Mouse (Mus musculus): ENCODE results near the gene Nfkbib. TPM values are rescaled to one million over a fixed set of nuclear protein-coding genes. Genes with fewer than 3 reads are reported as not detected.

Gene Nfkbib
- polyA plus RNA-seq, 1 experiment from 2014 or later, result 45.6 TPM

GRCm38 (mm10) chr7:28803756-28804155 is 36.4 kb upstream of the Nfkbib start:
- 78% methylated on average over 4 of the region's 4 CpGs for WGBS
- no peaks in the 10 kb centered on the region for H3K27me3 ChIP-seq (ENCODE audit: control insufficient read depth, insufficient read depth, low read length)
- H3K36me3 ChIP-seq (ENCODE audit: control insufficient read depth, insufficient read depth, low read length), result no peaks in the 10 kb centered on the region
- DNase-seq (ENCODE audit: low spot score), result no peak
- H3K9ac ChIP-seq (ENCODE audit: low read length), result no peak overlapping the region
- H3K4me3 ChIP-seq (ENCODE audit: low read depth, low read length), result no peak overlapping the region
- H3K4me2 ChIP-seq (ENCODE audit: low read depth, low read length, severe bottlenecking), result no peak overlapping the region
- no peak for ATAC-seq (replicated peaks; ENCODE audit: low FRiP score)
- no peaks in the 10 kb centered on the region for H3K9me3 ChIP-seq (ENCODE audit: control insufficient read depth, low read length)
- H3K4me1 ChIP-seq (replicated peaks; ENCODE audit: control insufficient read depth, insufficient read depth, low read length), result peaks cover 17% of the 10 kb centered on the region; the same call in 1 of the 2 replicates
- H3K27ac ChIP-seq (ENCODE audit: low read depth, low read length), result no peak overlapping the region; the same call in 1 of the 2 replicates

- 0 out of 2 replicates have a peak overlapping the region, but pooled peaks have one; percentile 5 for H3K4me2 ChIP-seq (ENCODE audit: low read depth, low read length, severe bottlenecking)
- peak overlapping the region; percentile 62 for H3K27ac ChIP-seq (ENCODE audit: low read depth, low read length)
- H3K4me3 ChIP-seq (ENCODE audit: low read depth, low read length), result no peak overlapping the region
- no peaks in the 10 kb centered on the region for H3K27me3 ChIP-seq (ENCODE audit: control insufficient read depth, insufficient read depth, low read length)
- ATAC-seq (replicated peaks; ENCODE audit: low FRiP score) (peak; percentile 42; the same call in 1 of the 2 replicates), DNase-seq (ENCODE audit: low spot score) (peak; percentile 70)
- H3K9me3 ChIP-seq (ENCODE audit: control insufficient read depth, low read length), result no peaks in the 10 kb centered on the region
- peaks cover 14% of the 10 kb centered on the region; the same call in 1 of the 2 replicates for H3K4me1 ChIP-seq (replicated peaks; ENCODE audit: control insufficient read depth, insufficient read depth, low read length)
- 12% methylated on average over 10 of the region's 10 CpGs for WGBS
- no peaks in the 10 kb centered on the region for H3K36me3 ChIP-seq (ENCODE audit: control insufficient read depth, insufficient read depth, low read length)
- H3K9ac ChIP-seq (ENCODE audit: low read length), result no peak overlapping the region
Observed at GRCm38 (mm10) chr7:28802846-28803588, 35.7 kb upstream of the Nfkbib start.

- H3K27ac ChIP-seq (ENCODE audit: low read depth, low read length), result peak overlapping the region; percentile 62; the same call in 1 of the 2 replicates
- H3K27me3 ChIP-seq (ENCODE audit: control insufficient read depth, insufficient read depth, low read length), result no peaks in the 10 kb centered on the region
- H3K36me3 ChIP-seq (ENCODE audit: control insufficient read depth, insufficient read depth, low read length), result no peaks in the 10 kb centered on the region
- ATAC-seq (replicated peaks; ENCODE audit: low FRiP score) (no peak), DNase-seq (ENCODE audit: low spot score) (no peak)
- WGBS, result 31% methylated on average over 10 of the region's 10 CpGs
- H3K9ac ChIP-seq (ENCODE audit: low read length), result no peak overlapping the region
- H3K4me1 ChIP-seq (replicated peaks; ENCODE audit: control insufficient read depth, insufficient read depth, low read length), result peaks cover 10% of the 10 kb centered on the region; the same call in 1 of the 2 replicates
- H3K4me3 ChIP-seq (ENCODE audit: low read depth, low read length), result no peak overlapping the region
- no peaks in the 10 kb centered on the region for H3K9me3 ChIP-seq (ENCODE audit: control insufficient read depth, low read length)
- no peak overlapping the region for H3K4me2 ChIP-seq (ENCODE audit: low read depth, low read length, severe bottlenecking)
Observed at GRCm38 (mm10) chr7:28801901-28802670, 34.8 kb upstream of the Nfkbib start.

GRCm38 (mm10) chr7:28801451-28801850 is 34.1 kb upstream of the Nfkbib start:
- DNase-seq (ENCODE audit: low spot score) (no peak), ATAC-seq (replicated peaks; ENCODE audit: low FRiP score) (no peak)
- no peaks in the 10 kb centered on the region for H3K27me3 ChIP-seq (ENCODE audit: control insufficient read depth, insufficient read depth, low read length)
- no peak overlapping the region for H3K27ac ChIP-seq (ENCODE audit: low read depth, low read length)
- H3K9me3 ChIP-seq (ENCODE audit: control insufficient read depth, low read length), result no peaks in the 10 kb centered on the region
- no peak overlapping the region for H3K4me2 ChIP-seq (ENCODE audit: low read depth, low read length, severe bottlenecking)
- H3K4me3 ChIP-seq (ENCODE audit: low read depth, low read length), result no peak overlapping the region
- 83% methylated on average over 3 of the region's 3 CpGs for WGBS
- H3K4me1 ChIP-seq (replicated peaks; ENCODE audit: control insufficient read depth, insufficient read depth, low read length), result peaks cover 10% of the 10 kb centered on the region; the same call in 1 of the 2 replicates
- H3K36me3 ChIP-seq (ENCODE audit: control insufficient read depth, insufficient read depth, low read length), result no peaks in the 10 kb centered on the region
- no peak overlapping the region for H3K9ac ChIP-seq (ENCODE audit: low read length)

GRCm38 (mm10) chr7:28799994-28800393 is 32.7 kb upstream of the Nfkbib start:
- H3K36me3 ChIP-seq (ENCODE audit: control insufficient read depth, insufficient read depth, low read length), result no peaks in the 10 kb centered on the region
- H3K9ac ChIP-seq (ENCODE audit: low read length), result no peak overlapping the region
- no peaks in the 10 kb centered on the region for H3K27me3 ChIP-seq (ENCODE audit: control insufficient read depth, insufficient read depth, low read length)
- H3K4me3 ChIP-seq (ENCODE audit: low read depth, low read length), result no peak overlapping the region
- DNase-seq (ENCODE audit: low spot score), result no peak
- no peaks in the 10 kb centered on the region for H3K9me3 ChIP-seq (ENCODE audit: control insufficient read depth, low read length)
- ATAC-seq (replicated peaks; ENCODE audit: low FRiP score), result no peak
- no peak overlapping the region for H3K4me2 ChIP-seq (ENCODE audit: low read depth, low read length, severe bottlenecking)
- WGBS, result 97% methylated on average over 9 of the region's 9 CpGs
- H3K27ac ChIP-seq (ENCODE audit: low read depth, low read length), result no peak overlapping the region
- H3K4me1 ChIP-seq (replicated peaks; ENCODE audit: control insufficient read depth, insufficient read depth, low read length), result peaks cover 10% of the 10 kb centered on the region; the same call in 1 of the 2 replicates

- ATAC-seq (replicated peaks; ENCODE audit: low FRiP score) (peak; percentile 67), DNase-seq (ENCODE audit: low spot score) (peak; percentile 87)
- Histone ChIP-seq H3K9ac (ENCODE audit: low read length) (peak overlapping the region; percentile 44), H3K4me3 (ENCODE audit: low read depth, low read length) (peak overlapping the region; percentile 4; the same call in 1 of the 2 replicates), H3K27ac (ENCODE audit: low read depth, low read length) (no peak overlapping the region), H3K9me3 (ENCODE audit: control insufficient read depth, low read length) (no peaks in the 10 kb centered on the region), H3K4me1 (replicated peaks; ENCODE audit: control insufficient read depth, insufficient read depth, low read length) (no peaks in the 10 kb centered on the region), H3K4me2 (ENCODE audit: low read depth, low read length, severe bottlenecking) (peak overlapping the region; percentile 40), H3K27me3 (ENCODE audit: control insufficient read depth, insufficient read depth, low read length) (no peaks in the 10 kb centered on the region), H3K36me3 (ENCODE audit: control insufficient read depth, insufficient read depth, low read length) (no peaks in the 10 kb centered on the region)
- 16% methylated on average over 32 of the region's 32 CpGs for WGBS
Observed at GRCm38 (mm10) chr7:28796562-28796975, 29.3 kb upstream of the Nfkbib start.

GRCm38 (mm10) chr7:28795832-28796231 is 28.5 kb upstream of the Nfkbib start:
- ATAC-seq (replicated peaks; ENCODE audit: low FRiP score), result no peak
- Histone ChIP-seq H3K9me3 (ENCODE audit: control insufficient read depth, low read length) (no peaks in the 10 kb centered on the region), H3K27me3 (ENCODE audit: control insufficient read depth, insufficient read depth, low read length) (no peaks in the 10 kb centered on the region), H3K4me3 (ENCODE audit: low read depth, low read length) (no peak overlapping the region), H3K9ac (ENCODE audit: low read length) (no peak overlapping the region), H3K27ac (ENCODE audit: low read depth, low read length) (no peak overlapping the region), H3K4me2 (ENCODE audit: low read depth, low read length, severe bottlenecking) (no peak overlapping the region), H3K4me1 (replicated peaks; ENCODE audit: control insufficient read depth, insufficient read depth, low read length) (no peaks in the 10 kb centered on the region), H3K36me3 (ENCODE audit: control insufficient read depth, insufficient read depth, low read length) (no peaks in the 10 kb centered on the region)
- 77% methylated on average over 15 of the region's 15 CpGs for WGBS
- no peak for DNase-seq (ENCODE audit: low spot score)

GRCm38 (mm10) chr7:28794496-28794895 is 27.2 kb upstream of the Nfkbib start:
- Histone ChIP-seq H3K9ac (ENCODE audit: low read length) (no peak overlapping the region), H3K27ac (ENCODE audit: low read depth, low read length) (no peak overlapping the region), H3K27me3 (ENCODE audit: control insufficient read depth, insufficient read depth, low read length) (no peaks in the 10 kb centered on the region), H3K4me2 (ENCODE audit: low read depth, low read length, severe bottlenecking) (no peak overlapping the region), H3K4me3 (ENCODE audit: low read depth, low read length) (no peak overlapping the region), H3K4me1 (replicated peaks; ENCODE audit: control insufficient read depth, insufficient read depth, low read length) (no peaks in the 10 kb centered on the region), H3K36me3 (ENCODE audit: control insufficient read depth, insufficient read depth, low read length) (no peaks in the 10 kb centered on the region), H3K9me3 (ENCODE audit: control insufficient read depth, low read length) (no peaks in the 10 kb centered on the region)
- 82% methylated on average over 3 of the region's 3 CpGs for WGBS
- no peak for DNase-seq (ENCODE audit: low spot score)
- ATAC-seq (replicated peaks; ENCODE audit: low FRiP score), result no peak
